Mouse (Mus musculus) forebrain, embryonic 13.5 days (tissue): ENCODE results near the gene Nprl2. TPM values are rescaled to one million over a fixed set of nuclear protein-coding genes. Genes with fewer than 3 reads are reported as not detected.
"Not testable (repeated sequence)": the region's sequence is repeated elsewhere in the genome, so short reads cannot be mapped to it uniquely, and the experiment has no call there.

ENCODE experiments used
- ATAC-seq: fragments of 200-750 bp; cut with Nextera tagmentation; 2 replicates; pipeline ENCODE4 v1.8.0; 2017
- H3K27ac ChIP-seq: fragments of 300-500 bp; sonication (generic); 2 replicates; pipeline ENCODE4 v1.5.1; 2015; ENCODE audit warnings: inconsistent platforms, mild to moderate bottlenecking, moderate library complexity
- H3K27me3 ChIP-seq: fragments of 300-500 bp; sonication (generic); 2 replicates; pipeline ENCODE4 v1.6.1; 2015; ENCODE audit warnings: mild to moderate bottlenecking, inconsistent platforms
- H3K36me3 ChIP-seq: fragments of 300-500 bp; sonication (generic); 2 replicates; pipeline ENCODE4 v1.6.1; 2015; ENCODE audit warnings: mild to moderate bottlenecking, inconsistent platforms; ENCODE audit not compliant: poor library complexity, severe bottlenecking
- H3K4me1 ChIP-seq: fragments of 300-500 bp; sonication (generic); 2 replicates; pipeline ENCODE4 v1.6.1; 2015; ENCODE audit warnings: inconsistent platforms
- H3K4me2 ChIP-seq: fragments of 300-500 bp; sonication (generic); 2 replicates; pipeline ENCODE4 v1.6.1; 2015; ENCODE audit warnings: inconsistent platforms, mild to moderate bottlenecking, moderate library complexity
- H3K4me3 ChIP-seq: fragments of 300-500 bp; sonication (generic); 2 replicates; pipeline ENCODE4 v1.5.1; 2015; ENCODE audit warnings: mild to moderate bottlenecking, inconsistent platforms
- H3K9ac ChIP-seq: fragments of 300-500 bp; sonication (generic); 2 replicates; pipeline ENCODE4 v1.6.1; 2015; ENCODE audit warnings: mild to moderate bottlenecking, inconsistent platforms
- H3K9me3 ChIP-seq: fragments of 300-500 bp; sonication (generic); replicated peaks from 2 replicates; pipeline ENCODE4 v1.6.1; 2016; ENCODE audit warnings: inconsistent platforms
- WGBS: fragments of 180-500 bp; shearing (Covaris S2); methylation state at CpG from one replicate; pipeline ENCODE4 v1.1.7; 2015; 5-methylcytosine and 5-hydroxymethylcytosine counted together
- polyA plus RNA-seq: library from polyadenylated mRNA; unstranded; fragments of >200 nt; fragmentation: Nextera tagmentation; extraction: Ambion mirVana; gene quantifications from 2 replicates; pipeline ENCODE4 v1.2.1, GENCODE M21; 2015

Nprl2 gene
- polyA plus RNA-seq, 1 experiment from 2014 or later: 59.0 TPM

- H3K4me2 ChIP-seq: peak within 1 kb of the TSS; percentile 90
- WGBS: under 1% methylated on average over 38 of the region's 46 CpGs
- H3K9me3 ChIP-seq: no peaks in the 10 kb centered on the region
- peak within 1 kb of the TSS; percentile 95 for H3K4me3 ChIP-seq
- H3K36me3 ChIP-seq: peaks cover 62% of the 10 kb centered on the region
- H3K27me3 ChIP-seq: no peaks in the 10 kb centered on the region
- peak; percentile 97 for ATAC-seq
- H3K27ac ChIP-seq: peak within 1 kb of the TSS; percentile 51; the same call in 1 of the 2 replicates
- peak within 1 kb of the TSS; percentile 95 for H3K9ac ChIP-seq
- H3K4me1 ChIP-seq: peaks cover 40% of the 10 kb centered on the region
Observed at GRCm38 (mm10) chr9:107563029-107563581, 21.1 kb downstream of the Nprl2 start, which contains the start of gene Tusc2. TSS of gene Tusc2 (plus strand) at chr9:107563255.

- not testable (repeated sequence) for H3K9me3 ChIP-seq, H3K27me3 ChIP-seq, H3K9ac ChIP-seq, H3K27ac ChIP-seq, ATAC-seq, H3K4me2 ChIP-seq, H3K4me3 ChIP-seq
- H3K4me1 ChIP-seq: peaks cover 54% of the 10 kb centered on the region
- 50% methylated on average over 5 of the region's 5 CpGs for WGBS
- peaks cover 42% of the 10 kb centered on the region for H3K36me3 ChIP-seq
Observed at GRCm38 (mm10) chr9:107565556-107565955, 23.5 kb downstream of the Nprl2 start.

GRCm38 (mm10) chr9:107566041-107566709 lies 24.1 kb downstream of the Nprl2 start:
- peak overlapping the region; percentile 1; the same call in 1 of the 2 replicates for H3K4me3 ChIP-seq
- H3K9me3 ChIP-seq: no peaks in the 10 kb centered on the region
- H3K4me1 ChIP-seq: peaks cover 60% of the 10 kb centered on the region
- WGBS: 55% methylated on average over 15 of the region's 15 CpGs
- H3K36me3 ChIP-seq: peaks cover 42% of the 10 kb centered on the region
- H3K4me2 ChIP-seq: 0 out of 2 replicates have a peak overlapping the region, but pooled peaks have one; percentile 10
- H3K27me3 ChIP-seq: no peaks in the 10 kb centered on the region
- H3K9ac ChIP-seq: no peak overlapping the region
- no peak for ATAC-seq
- H3K27ac ChIP-seq: peak overlapping the region; percentile 54; the same call in 1 of the 2 replicates

GRCm38 (mm10) chr9:107566855-107567254 lies 24.8 kb downstream of the Nprl2 start:
- no peak overlapping the region for H3K9ac ChIP-seq
- H3K4me1 ChIP-seq: peaks cover 66% of the 10 kb centered on the region
- no peak overlapping the region for H3K4me2 ChIP-seq
- H3K4me3 ChIP-seq: no peak overlapping the region
- H3K9me3 ChIP-seq: no peaks in the 10 kb centered on the region
- peak overlapping the region; percentile 25; the same call in 1 of the 2 replicates for H3K27ac ChIP-seq
- peaks cover 42% of the 10 kb centered on the region for H3K36me3 ChIP-seq
- no peak for ATAC-seq
- 56% methylated on average over 3 of the region's 3 CpGs for WGBS
- no peaks in the 10 kb centered on the region for H3K27me3 ChIP-seq

- Histone ChIP-seq H3K36me3 (peaks cover 47% of the 10 kb centered on the region), H3K4me1 (peaks cover 68% of the 10 kb centered on the region), H3K9ac (peak within 1 kb of the TSS; percentile 89), H3K27ac (peak within 1 kb of the TSS; percentile 87), H3K4me2 (peak within 1 kb of the TSS; percentile 95), H3K4me3 (peak within 1 kb of the TSS; percentile 79), H3K27me3 (no peaks in the 10 kb centered on the region), H3K9me3 (no peaks in the 10 kb centered on the region)
- 3% methylated on average over 18 of the region's 18 CpGs for WGBS
- no peak for ATAC-seq
Observed at GRCm38 (mm10) chr9:107567702-107568319, 25.8 kb downstream of the Nprl2 start, which contains the start of gene Hyal2. TSS of gene Hyal2 (plus strand) at chr9:107567945.

- Histone ChIP-seq H3K4me1 (peaks cover 64% of the 10 kb centered on the region), H3K4me2 (peak overlapping the region; percentile 95), H3K4me3 (peak overlapping the region; percentile 79), H3K9ac (peak overlapping the region; percentile 89), H3K36me3 (peaks cover 55% of the 10 kb centered on the region), H3K9me3 (no peaks in the 10 kb centered on the region), H3K27ac (peak overlapping the region; percentile 87), H3K27me3 (no peaks in the 10 kb centered on the region)
- ATAC-seq: peak; percentile 88
- WGBS: under 1% methylated on average over 41 of the region's 41 CpGs
Observed at GRCm38 (mm10) chr9:107568331-107569261, 26.6 kb downstream of the Nprl2 start.

- Histone ChIP-seq H3K9ac (peak overlapping the region; percentile 89), H3K9me3 (no peaks in the 10 kb centered on the region), H3K4me1 (peaks cover 57% of the 10 kb centered on the region), H3K27ac (peak overlapping the region; percentile 87), H3K4me3 (peak overlapping the region; percentile 79), H3K27me3 (no peaks in the 10 kb centered on the region), H3K36me3 (peaks cover 59% of the 10 kb centered on the region), H3K4me2 (peak overlapping the region; percentile 95)
- ATAC-seq: peak; percentile 28
- under 1% methylated on average over 23 of the region's 23 CpGs for WGBS
Observed at GRCm38 (mm10) chr9:107569270-107569669, 27.2 kb downstream of the Nprl2 start.

GRCm38 (mm10) chr9:107570016-107570415 lies 28.0 kb downstream of the Nprl2 start:
- no peak for ATAC-seq
- H3K4me3 ChIP-seq: peak overlapping the region; percentile 79
- H3K36me3 ChIP-seq: peaks cover 60% of the 10 kb centered on the region
- H3K27ac ChIP-seq: peak overlapping the region; percentile 87
- H3K9me3 ChIP-seq: no peaks in the 10 kb centered on the region
- WGBS: 46% methylated on average over 13 of the region's 13 CpGs
- peak overlapping the region; percentile 89 for H3K9ac ChIP-seq
- no peaks in the 10 kb centered on the region for H3K27me3 ChIP-seq
- H3K4me2 ChIP-seq: peak overlapping the region; percentile 95
- peaks cover 55% of the 10 kb centered on the region for H3K4me1 ChIP-seq

- no peak for ATAC-seq
- Histone ChIP-seq H3K4me2 (peak overlapping the region; percentile 95), H3K27me3 (no peaks in the 10 kb centered on the region), H3K4me1 (peaks cover 53% of the 10 kb centered on the region), H3K9ac (peak overlapping the region; percentile 89), H3K36me3 (peaks cover 55% of the 10 kb centered on the region), H3K27ac (no peak overlapping the region), H3K4me3 (peak overlapping the region; percentile 79), H3K9me3 (no peaks in the 10 kb centered on the region)
- WGBS: 94% methylated on average over 21 of the region's 21 CpGs
Observed at GRCm38 (mm10) chr9:107570845-107571244, 28.8 kb downstream of the Nprl2 start.

- no peaks in the 10 kb centered on the region for H3K9me3 ChIP-seq
- H3K9ac ChIP-seq: no peak overlapping the region
- ATAC-seq: no peak
- 94% methylated on average over 22 of the region's 22 CpGs for WGBS
- peaks cover 55% of the 10 kb centered on the region for H3K4me1 ChIP-seq
- peak overlapping the region; percentile 95 for H3K4me2 ChIP-seq
- no peak overlapping the region for H3K27ac ChIP-seq
- peaks cover 48% of the 10 kb centered on the region for H3K36me3 ChIP-seq
- no peaks in the 10 kb centered on the region for H3K27me3 ChIP-seq
- peak overlapping the region; percentile 79; the same call in 1 of the 2 replicates for H3K4me3 ChIP-seq
Observed at GRCm38 (mm10) chr9:107571534-107572326, 29.7 kb downstream of the Nprl2 start.

- no peak for ATAC-seq
- Histone ChIP-seq H3K4me3 (no peak overlapping the region), H3K27ac (no peak overlapping the region), H3K27me3 (no peaks in the 10 kb centered on the region), H3K36me3 (peaks cover 48% of the 10 kb centered on the region), H3K4me2 (no peak overlapping the region), H3K9me3 (no peaks in the 10 kb centered on the region), H3K4me1 (peaks cover 55% of the 10 kb centered on the region), H3K9ac (0 out of 2 replicates have a peak overlapping the region, but pooled peaks have one; percentile 23)
- WGBS: 94% methylated on average over 2 of the region's 2 CpGs
Observed at GRCm38 (mm10) chr9:107572327-107572662, 30.3 kb downstream of the Nprl2 start.
